16 mouse cellular contexts compared by ENCODE assay signal in genomic region chr13:43292892-43293291, GRCm38 (mm10). TPM values are rescaled to one million over a fixed set of nuclear protein-coding genes. Genes with fewer than 3 reads are reported as not detected.
A peak's percentile ranks its signal among the peaks of the same experiment; 100 is the strongest.
DNase-seq lines count a peak whose midpoint lies in the region; ATAC-seq and TF ChIP-seq lines count a peak whose summit lies in the region.
"Had no signal": no experiment of that assay in that cellular context is flagged by ENCODE, and none has a peak within 500 bp of the region (broad histone marks: within the 10 kb centered on the region; RNA-seq: fewer than 3 reads in every experiment).

No protein-coding gene starts in this region.

- H3K27ac ChIP-seq in intestine, embryonic 16.5 days (ENCODE audit: low read length), result no peak overlapping the region
- H3K27ac ChIP-seq in lung, postnatal 0 days (ENCODE audit: low read length), result no peak overlapping the region
- H3K27ac ChIP-seq in hindbrain, embryonic 13.5 days, result no peak overlapping the region
- H3K27ac ChIP-seq in midbrain, embryonic 14.5 days (replicated peaks; ENCODE audit: low read depth, low read length), result no peak overlapping the region
- H3K27ac ChIP-seq: embryonic facial prominence, embryonic 12.5 days; forebrain, embryonic 13.5 days; heart, embryonic 13.5 days; hindbrain, embryonic 14.5 days; limb, embryonic 15.5 days had no signal

- ATAC-seq in intestine, embryonic 16.5 days, result peak; percentile 85
- ATAC-seq in lung, postnatal 0 days, result peak; percentile 83
- no peak for ATAC-seq in hindbrain, embryonic 13.5 days (ENCODE audit: low FRiP score)
- no peak for ATAC-seq in midbrain, embryonic 14.5 days (ENCODE audit: low FRiP score, low TSS enrichment)
- ATAC-seq: forebrain, embryonic 13.5 days had no signal

- no peaks in the 10 kb centered on the region for H3K9me3 ChIP-seq in intestine, embryonic 16.5 days (ENCODE audit: control insufficient read depth, low read length)
- no peaks in the 10 kb centered on the region for H3K9me3 ChIP-seq in lung, postnatal 0 days (ENCODE audit: low read length)
- H3K9me3 ChIP-seq in hindbrain, embryonic 13.5 days, result 0 out of 2 replicates have a peak, but pooled peaks cover 6% of the 10 kb centered on the region
- H3K9me3 ChIP-seq in midbrain, embryonic 14.5 days (ENCODE audit: control insufficient read depth, low read length), result no peaks in the 10 kb centered on the region
- H3K9me3 ChIP-seq: embryonic facial prominence, embryonic 12.5 days; forebrain, embryonic 13.5 days; heart, embryonic 13.5 days; limb, embryonic 15.5 days had no signal

- 58% methylated on average over 4 of the region's 4 CpGs for WGBS in intestine, embryonic 16.5 days
- WGBS in lung, postnatal 0 days, result 69% methylated on average over 4 of the region's 4 CpGs
- 89% methylated on average over 4 of the region's 4 CpGs for WGBS in hindbrain, embryonic 13.5 days
- WGBS in midbrain, embryonic 14.5 days, result 80% methylated on average over 4 of the region's 4 CpGs

- H3K4me3 ChIP-seq in intestine, embryonic 16.5 days (ENCODE audit: low read length), result no peak overlapping the region
- H3K4me3 ChIP-seq in lung, postnatal 0 days (ENCODE audit: low read depth, low read length), result no peak overlapping the region
- no peak overlapping the region for H3K4me3 ChIP-seq in hindbrain, embryonic 13.5 days
- H3K4me3 ChIP-seq in midbrain, embryonic 14.5 days (replicated peaks; ENCODE audit: low read depth, low read length), result no peak overlapping the region
- H3K4me3 ChIP-seq: embryonic facial prominence, embryonic 12.5 days; forebrain, embryonic 13.5 days; heart, embryonic 13.5 days; limb, embryonic 15.5 days; myocyte had no signal

- H3K36me3 ChIP-seq in intestine, embryonic 16.5 days (ENCODE audit: control insufficient read depth, insufficient read depth, low read length), result no peaks in the 10 kb centered on the region
- no peaks in the 10 kb centered on the region for H3K36me3 ChIP-seq in lung, postnatal 0 days (ENCODE audit: insufficient read depth, low read length)
- peaks cover 7% of the 10 kb centered on the region; the same call in 1 of the 2 replicates for H3K36me3 ChIP-seq in hindbrain, embryonic 13.5 days
- no peaks in the 10 kb centered on the region for H3K36me3 ChIP-seq in midbrain, embryonic 14.5 days (ENCODE audit: control insufficient read depth, insufficient read depth, low read length)
- H3K36me3 ChIP-seq: embryonic facial prominence, embryonic 12.5 days; limb, embryonic 15.5 days had no signal

- H3K4me1 ChIP-seq in intestine, embryonic 16.5 days (ENCODE audit: control insufficient read depth, insufficient read depth, low read length), result no peaks in the 10 kb centered on the region
- 0 out of 2 replicates have a peak, but pooled peaks cover 4% of the 10 kb centered on the region for H3K4me1 ChIP-seq in lung, postnatal 0 days (ENCODE audit: insufficient read depth, low read depth, low read length)
- H3K4me1 ChIP-seq in hindbrain, embryonic 13.5 days (replicated peaks), result peaks cover 27% of the 10 kb centered on the region
- peaks cover 16% of the 10 kb centered on the region for H3K4me1 ChIP-seq in midbrain, embryonic 14.5 days (ENCODE audit: control insufficient read depth, insufficient read depth, low read length)

- H3K27me3 ChIP-seq in intestine, embryonic 16.5 days (replicated peaks; ENCODE audit: control insufficient read depth, insufficient read depth, low read length), result no peaks in the 10 kb centered on the region
- H3K27me3 ChIP-seq in lung, postnatal 0 days (replicated peaks; ENCODE audit: insufficient read depth, low read length), result no peaks in the 10 kb centered on the region
- H3K27me3 ChIP-seq in hindbrain, embryonic 13.5 days, result 0 out of 2 replicates have a peak, but pooled peaks cover 4% of the 10 kb centered on the region
- no peaks in the 10 kb centered on the region for H3K27me3 ChIP-seq in midbrain, embryonic 14.5 days (ENCODE audit: control insufficient read depth, insufficient read depth, low read length)
- H3K27me3 ChIP-seq: embryonic facial prominence, embryonic 12.5 days; forebrain, embryonic 13.5 days; heart, embryonic 13.5 days; limb, embryonic 15.5 days had no signal

- DNase-seq in embryo, embryonic 10 days (ENCODE audit: low spot score), result peak; percentile 17
- no peak for DNase-seq in embryo, embryonic 9.5 days (ENCODE audit: extremely low spot score)
- peak; percentile 92 for DNase-seq in ES-CJ7 (ENCODE audit: low read depth, low spot score)
- DNase-seq in lung, postnatal 0 days (ENCODE audit: low spot score), result peak; percentile 86
- DNase-seq in midbrain, embryonic 14.5 days, result no peak
- no peak for DNase-seq in retina, embryonic 14.5 days (ENCODE audit: low spot score)
- DNase-seq: adrenal gland, adult 8-10 months; right cerebral cortex, postnatal 4 days had no signal

- TF ChIP-seq CTCF in lung, postnatal 0 days (IDR thresholded peaks at IDR 0.05), result no peak

- TF ChIP-seq EP300 in lung, postnatal 0 days (IDR thresholded peaks at IDR 0.05), result peak; percentile 74

- H3K9ac ChIP-seq in intestine, embryonic 16.5 days (ENCODE audit: low read depth, low read length), result no peak overlapping the region
- H3K9ac ChIP-seq in lung, postnatal 0 days (replicated peaks; ENCODE audit: low read depth), result no peak overlapping the region
- no peak overlapping the region for H3K9ac ChIP-seq in hindbrain, embryonic 13.5 days
- H3K9ac ChIP-seq in midbrain, embryonic 14.5 days (replicated peaks; ENCODE audit: low read length), result no peak overlapping the region
- H3K9ac ChIP-seq: embryonic facial prominence, embryonic 12.5 days; forebrain, embryonic 13.5 days; heart, embryonic 13.5 days; hindbrain, embryonic 14.5 days; limb, embryonic 15.5 days had no signal

- no peak overlapping the region for H3K4me2 ChIP-seq in intestine, embryonic 16.5 days (ENCODE audit: low read depth, low read length)
- no peak overlapping the region for H3K4me2 ChIP-seq in lung, postnatal 0 days (replicated peaks; ENCODE audit: low read depth, low read length)
- H3K4me2 ChIP-seq in hindbrain, embryonic 13.5 days, result no peak overlapping the region
- H3K4me2 ChIP-seq in midbrain, embryonic 14.5 days (ENCODE audit: low read length), result no peak overlapping the region
- H3K4me2 ChIP-seq: embryonic facial prominence, embryonic 12.5 days; forebrain, embryonic 13.5 days; heart, embryonic 13.5 days; hindbrain, embryonic 14.5 days; limb, embryonic 15.5 days had no signal

RNA-seq across cellular contexts. Expression of gene Gfod1, which starts 11.1 kb away (rescaled TPM):
- 0.13 and 0.18 TPM in 2 replicates for polyA plus RNA-seq in intestine, embryonic 16.5 days (2015; fragmentation: Nextera tagmentation; extraction: Ambion mirVana)
- polyA plus RNA-seq in lung, postnatal 0 days (2015; fragmentation: Nextera tagmentation; extraction: Ambion mirVana), result 1.6 and 2.0 TPM in 2 replicates
- 2.0 and 2.2 TPM in 2 replicates for polyA plus RNA-seq in hindbrain, embryonic 13.5 days (2015; fragmentation: Nextera tagmentation; extraction: Ambion mirVana)
- polyA plus RNA-seq in midbrain, embryonic 14.5 days (2014; fragmentation: Nextera tagmentation; extraction: Ambion mirVana), result 3.7 and 4.7 TPM in 2 replicates

Comparison
In these comparisons a context has a peak if more than half of its experiments do, and no peak if none do; other contexts are left out.
1. DNase-seq: peak in embryo, embryonic 10 days (single experiment), ES-CJ7 (single experiment) and lung, postnatal 0 days (single experiment); none in embryo, embryonic 9.5 days (single experiment), midbrain, embryonic 14.5 days (single experiment) and retina, embryonic 14.5 days (single experiment).
2. ATAC-seq: peak in intestine, embryonic 16.5 days (single experiment) and lung, postnatal 0 days (single experiment); none in hindbrain, embryonic 13.5 days (single experiment) and midbrain, embryonic 14.5 days (single experiment).